8 mouse cellular contexts compared by ENCODE assay signal in genomic region chr14:8460226-8461129, GRCm38 (mm10).
A peak's percentile ranks its signal among the peaks of the same experiment; 100 is the strongest.
DNase-seq lines count a peak whose midpoint lies in the region; ATAC-seq and TF ChIP-seq lines count a peak whose summit lies in the region.

No protein-coding gene starts in this region.

- no peaks in the 10 kb centered on the region for H3K36me3 ChIP-seq in heart, adult 2 months (ENCODE audit: control insufficient read depth, insufficient read depth, low read length)
- H3K36me3 ChIP-seq in forebrain, embryonic 14.5 days (ENCODE audit: control insufficient read depth, insufficient read depth, low read length), result no peaks in the 10 kb centered on the region
- H3K36me3 ChIP-seq in intestine, postnatal 0 days (ENCODE audit: control insufficient read depth, insufficient read depth), result no peaks in the 10 kb centered on the region

- no peak overlapping the region for H3K9ac ChIP-seq in heart, adult 2 months (ENCODE audit: low read depth, low read length)
- peak overlapping the region; percentile 18; the same call in 1 of the 2 replicates for H3K9ac ChIP-seq in forebrain, embryonic 14.5 days (ENCODE audit: low read length)
- H3K9ac ChIP-seq in intestine, postnatal 0 days (ENCODE audit: low read depth, low read length), result no peak overlapping the region

- ATAC-seq in forebrain, embryonic 14.5 days, result peak; percentile 78
- no peak for ATAC-seq in intestine, postnatal 0 days

- no peak overlapping the region for H3K4me2 ChIP-seq in forebrain, embryonic 14.5 days (ENCODE audit: low read length)
- no peak overlapping the region for H3K4me2 ChIP-seq in intestine, postnatal 0 days (replicated peaks; ENCODE audit: low read depth)

- H3K4me1 ChIP-seq in heart, adult 2 months (ENCODE audit: control insufficient read depth, insufficient read depth, low read length), result no peaks in the 10 kb centered on the region
- no peaks in the 10 kb centered on the region for H3K4me1 ChIP-seq in bone marrow, adult 2 months (ENCODE audit: control insufficient read depth, insufficient read depth, low read length)
- peaks cover 3% of the 10 kb centered on the region; the same call in 1 of the 2 replicates for H3K4me1 ChIP-seq in forebrain, embryonic 14.5 days (ENCODE audit: control insufficient read depth, insufficient read depth, low read length)
- no peaks in the 10 kb centered on the region for H3K4me1 ChIP-seq in intestine, postnatal 0 days (replicated peaks; ENCODE audit: control insufficient read depth, insufficient read depth, low read length)

- no peak overlapping the region for H3K27ac ChIP-seq in heart, adult 2 months
- H3K27ac ChIP-seq in bone marrow, adult 2 months (ENCODE audit: control insufficient read depth, insufficient read depth, low read depth, low read length, poor library complexity), result no peak overlapping the region
- H3K27ac ChIP-seq in forebrain, embryonic 14.5 days (ENCODE audit: low read depth, low read length), result no peak overlapping the region
- H3K27ac ChIP-seq in intestine, postnatal 0 days (ENCODE audit: low read depth, low read length), result no peak overlapping the region

- TF ChIP-seq EP300 in heart, adult 2 months (IDR thresholded peaks at IDR 0.05; ENCODE audit: insufficient read depth, low read depth, low read length), result no peak

- TF ChIP-seq CTCF in heart, adult 2 months (IDR thresholded peaks at IDR 0.05), result peak; percentile 92
- TF ChIP-seq CTCF in bone marrow, adult 2 months (IDR thresholded peaks at IDR 0.05; ENCODE audit: control insufficient read depth, insufficient read depth, low read length), result peak; percentile 47
- TF ChIP-seq CTCF in intestine, postnatal 0 days (IDR thresholded peaks at IDR 0.05; ENCODE audit: low read depth), result peak; percentile 91

- intact Hi-C loops in heart, adult 2 months (cut with DNase I), result no loop called here
- intact Hi-C loops in heart, postnatal 25 days (cut with DNase I), result loop anchor here (5.0 kb wide), 1 partner anchor 147 kb away; no protein-coding TSS in a partner anchor
- intact Hi-C loops in left cerebral cortex, postnatal 4 days (cut with DNase I), result loop anchor here (10.0 kb wide), 1 partner anchor 924 kb away; no protein-coding TSS in a partner anchor

- H3K79me2 ChIP-seq in heart, adult 2 months (replicated peaks; ENCODE audit: control insufficient read depth, insufficient read depth, low read length), result no peaks in the 10 kb centered on the region

- WGBS in heart, adult 2 months, result 40% methylated on average over 19 of the region's 19 CpGs
- WGBS in bone marrow, adult 2 months, result 38% methylated on average over 19 of the region's 19 CpGs
- WGBS in forebrain, embryonic 14.5 days, result 43% methylated on average over 19 of the region's 19 CpGs
- 43% methylated on average over 19 of the region's 19 CpGs for WGBS in intestine, postnatal 0 days

- H3K4me3 ChIP-seq in heart, adult 2 months, result no peak overlapping the region
- H3K4me3 ChIP-seq in bone marrow, adult 2 months (replicated peaks; ENCODE audit: control insufficient read depth, low read depth, low read length), result no peak overlapping the region
- H3K4me3 ChIP-seq in forebrain, embryonic 14.5 days (ENCODE audit: low read depth, low read length), result no peak overlapping the region
- H3K4me3 ChIP-seq in intestine, postnatal 0 days (ENCODE audit: low read depth, low read length), result no peak overlapping the region

- DNase-seq in heart, adult 2 months, result peak; percentile 21 to 48
- DNase-seq in heart, postnatal 25 days (ENCODE audit: low spot score), result no peak
- DNase-seq in forebrain, embryonic 14.5 days (ENCODE audit: low spot score), result peak; percentile 82
- peak; percentile 68 for DNase-seq in left cerebral cortex, postnatal 4 days
- DNase-seq in naive thymus-derived CD4-positive, alpha-beta T cell, adult 2 months (ENCODE audit: low read depth), result peak; percentile 26
- DNase-seq in thymus, postnatal 14 days, result peak; percentile 34

- H3K9me3 ChIP-seq in forebrain, embryonic 14.5 days (replicated peaks; ENCODE audit: control insufficient read depth, low read length), result no peaks in the 10 kb centered on the region
- no peaks in the 10 kb centered on the region for H3K9me3 ChIP-seq in intestine, postnatal 0 days (ENCODE audit: control insufficient read depth)

- TF ChIP-seq POLR2A in heart, adult 2 months (IDR thresholded peaks at IDR 0.05; ENCODE audit: insufficient read depth, low read depth, low read length), result no peak
- TF ChIP-seq POLR2A in bone marrow, adult 2 months (IDR thresholded peaks at IDR 0.05; ENCODE audit: borderline replicate concordance, control insufficient read depth, low read depth, low read length), result no peak

- no peaks in the 10 kb centered on the region for H3K27me3 ChIP-seq in heart, adult 2 months (ENCODE audit: control insufficient read depth, insufficient read depth, low read length)
- H3K27me3 ChIP-seq in forebrain, embryonic 14.5 days (replicated peaks; ENCODE audit: control insufficient read depth, insufficient read depth, low read length), result no peaks in the 10 kb centered on the region
- H3K27me3 ChIP-seq in intestine, postnatal 0 days (replicated peaks; ENCODE audit: control insufficient read depth, insufficient read depth, low read length), result no peaks in the 10 kb centered on the region
